Mouse (Mus musculus) heart, adult 8-10 months (tissue): Measurements from ENCODE around the gene Gm13276. TPM values are rescaled to one million over a fixed set of nuclear protein-coding genes. Genes with fewer than 3 reads are reported as not detected.
"Not testable (repeated sequence)": the region's sequence is repeated elsewhere in the genome, so short reads cannot be mapped to it uniquely, and the experiment has no call there.

Experiments used
- DNase-seq: peaks from one replicate; pipeline ENCODE4 v3.0.0; 2022; ENCODE audit warnings: low spot score
- total RNA-seq, 4 experiments: library from RNA; stranded (reverse); gene quantifications; 2 replicates each; pipeline ENCODE4 v1.2.4; 2022

Gm13276 gene
- not detected for total RNA-seq

- DNase-seq = not testable (repeated sequence)
These were observed at the start of gene Gm13276 for GRCm38 (mm10) chr4:88785409-88785808. Gene Gm13276, plus strand, starts transcription at chr4:88785709.

DNA sequence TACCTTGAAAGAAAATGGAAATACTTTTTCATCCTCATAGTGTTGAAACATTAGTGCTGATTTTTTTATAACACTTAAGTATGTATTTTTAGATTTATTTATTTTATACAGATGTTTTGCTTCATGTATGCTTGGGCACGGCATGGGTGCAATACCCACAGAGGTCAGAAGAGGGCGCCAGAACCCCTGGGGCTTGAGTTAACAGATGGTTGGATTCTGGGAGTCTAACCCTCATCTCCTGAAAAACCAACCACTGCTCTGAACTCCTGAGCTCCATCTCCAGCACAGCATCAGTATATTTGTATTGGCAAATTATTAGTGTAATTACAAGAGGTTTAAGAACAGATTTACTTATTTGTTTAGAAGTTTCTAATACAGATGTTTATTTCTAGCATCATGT is 47.0 kb upstream of the Gm13276 start:
- peak; percentile 70 for DNase-seq

DNA sequence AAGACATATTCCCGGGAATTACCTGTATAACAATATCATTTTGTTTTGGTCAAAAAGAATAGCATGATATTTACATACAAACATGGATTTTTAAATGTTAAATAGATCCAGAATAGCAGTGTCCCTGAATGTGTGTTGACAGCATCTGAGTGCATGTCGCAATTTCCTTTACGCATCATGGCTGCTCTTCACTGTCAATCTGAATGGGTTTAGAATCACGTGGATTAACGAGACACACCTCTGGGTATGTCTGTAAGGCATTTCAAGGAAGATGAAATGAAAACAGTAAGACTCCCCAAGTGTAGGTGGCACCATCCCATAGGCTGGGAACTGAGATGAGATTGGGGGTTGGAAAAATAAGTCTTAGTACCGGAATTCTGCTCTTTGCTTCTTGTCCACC is 46.5 kb upstream of the Gm13276 start:
- DNase-seq = no peak

- DNase-seq = no peak
These were observed 44.1 kb upstream of the Gm13276 start for GRCm38 (mm10) chr4:88741426-88741825.

DNA sequence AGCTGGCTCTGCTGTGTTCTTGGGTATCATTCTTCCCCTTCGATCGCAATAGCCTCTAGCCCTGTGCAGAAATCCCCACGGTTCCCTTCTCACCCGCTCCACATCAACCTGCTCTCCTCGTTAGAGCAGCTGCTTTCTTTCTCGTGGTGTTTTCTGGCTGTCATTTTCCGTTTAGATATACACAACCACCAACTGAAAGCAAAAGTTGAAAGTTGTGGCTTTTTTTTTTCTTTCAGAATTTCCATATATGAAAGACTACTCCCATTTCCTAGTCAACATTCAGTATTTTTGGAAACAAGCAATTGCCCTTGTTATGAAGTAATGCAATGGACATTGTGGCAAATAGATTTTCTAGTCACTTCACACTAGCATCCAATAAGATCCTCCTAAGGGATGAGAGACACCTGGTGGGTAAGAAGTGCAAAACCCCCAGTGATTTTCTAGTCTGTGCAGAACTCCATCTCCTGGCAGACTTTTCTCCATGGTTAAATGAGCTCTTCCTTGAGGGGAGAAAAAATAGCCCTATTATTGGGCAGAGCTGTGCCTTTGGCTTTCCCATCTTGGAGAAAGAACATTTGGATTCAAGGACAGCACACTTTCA is 42.6 kb upstream of the Gm13276 start:
- DNase-seq = no peak

- no peak for DNase-seq
These were observed 41.3 kb upstream of the Gm13276 start for GRCm38 (mm10) chr4:88744207-88744606.

- no peak for DNase-seq
These were observed 35.6 kb upstream of the Gm13276 start for GRCm38 (mm10) chr4:88749926-88750325.

DNA sequence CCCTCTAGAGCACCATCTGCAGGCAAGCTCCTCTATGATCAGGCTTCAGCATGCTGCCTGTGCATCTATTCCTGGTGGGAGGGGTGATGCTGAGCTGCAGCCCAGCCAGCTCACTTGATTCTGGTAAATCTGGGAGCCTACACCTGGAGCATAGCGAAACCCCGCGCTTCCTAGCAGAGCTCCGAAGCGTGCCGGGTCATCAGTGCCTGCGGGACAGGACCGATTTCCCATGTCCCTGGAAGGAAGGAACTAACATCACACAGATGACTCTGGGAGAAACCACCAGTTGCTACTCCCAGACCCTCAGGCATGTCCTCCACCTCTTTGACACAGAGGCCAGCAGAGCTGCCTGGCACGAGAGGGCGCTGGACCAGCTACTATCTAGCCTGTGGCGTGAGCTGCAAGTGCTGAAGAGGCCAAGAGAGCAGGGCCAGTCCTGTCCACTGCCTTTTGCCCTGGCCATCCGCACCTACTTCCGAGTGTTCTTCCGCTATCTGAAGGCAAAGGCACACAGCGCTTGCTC is 30.6 kb upstream of the Gm13276 start, which contains the start of gene Gm13271:
TSS of gene Gm13271 (plus strand) at position 51 of the 523 bp plus-strand sequence.
- DNase-seq = peak; percentile 66

DNA sequence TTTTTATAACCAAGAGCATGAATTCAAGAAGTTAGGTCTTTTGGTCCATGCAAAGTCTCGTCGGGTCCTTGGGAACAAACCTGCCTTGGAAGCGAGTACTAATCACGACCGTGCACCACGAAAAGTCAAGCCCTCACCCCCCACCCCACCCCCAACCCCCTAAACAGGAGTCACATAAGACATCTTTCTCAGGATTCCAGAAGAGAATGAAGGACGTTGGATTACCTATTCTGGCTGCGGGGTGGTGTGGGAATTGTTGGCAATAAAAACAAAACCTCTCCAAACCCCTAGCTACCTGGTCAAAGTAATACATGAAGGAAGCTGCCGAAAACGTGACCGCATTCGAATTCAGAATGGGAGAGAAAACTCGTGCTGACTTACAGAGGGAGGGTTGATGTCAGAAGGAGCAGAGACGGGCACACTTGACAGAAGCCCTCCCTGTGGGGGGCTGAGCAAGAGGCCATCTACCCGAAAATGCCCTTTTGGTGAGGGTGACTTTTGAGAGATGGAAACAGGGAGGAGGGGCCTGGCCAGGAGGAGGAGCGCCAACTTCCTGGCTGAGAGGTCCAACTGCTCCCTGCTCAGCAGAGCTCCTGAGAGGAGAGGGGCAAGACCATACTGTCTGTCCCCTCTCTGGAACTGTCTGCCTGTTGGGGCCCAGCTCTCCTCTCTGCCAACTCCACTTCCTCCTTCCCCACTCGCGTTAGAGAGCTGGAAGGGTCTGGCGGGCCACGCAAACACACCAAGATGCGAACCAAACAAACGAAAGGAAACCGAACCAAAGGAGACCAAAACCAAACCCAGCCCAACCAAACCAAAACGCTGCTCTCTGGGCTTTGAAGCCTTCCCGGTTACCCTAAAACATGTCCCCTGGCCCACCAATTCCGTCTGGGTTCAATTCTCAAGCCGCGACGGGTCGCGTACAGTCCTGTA is 28.7 kb upstream of the Gm13276 start:
- not testable (repeated sequence) for DNase-seq

GRCm38 (mm10) chr4:88757628-88758031 is 27.9 kb upstream of the Gm13276 start:
- DNase-seq = peak; percentile 90

DNA sequence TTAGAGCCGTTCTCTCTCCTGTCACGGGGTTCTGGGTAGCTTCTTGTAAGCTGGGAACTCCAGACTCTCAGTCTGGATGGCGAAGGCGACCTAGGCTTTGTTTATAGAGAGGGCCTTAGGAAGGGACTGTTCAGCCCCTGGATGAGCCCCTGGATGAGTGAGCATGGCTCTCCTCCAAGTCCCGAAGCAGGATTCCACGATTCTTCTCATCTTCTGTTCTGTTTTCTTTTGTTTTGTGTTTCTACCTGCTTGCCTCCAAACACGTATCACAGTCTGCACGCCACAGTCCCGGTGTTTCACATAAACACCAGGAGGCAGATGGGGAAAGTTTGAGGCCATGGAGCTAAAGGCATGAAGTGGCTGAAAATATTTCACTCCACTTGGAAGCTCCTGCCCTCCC is 26.8 kb upstream of the Gm13276 start:
- not testable (repeated sequence) for DNase-seq

DNA sequence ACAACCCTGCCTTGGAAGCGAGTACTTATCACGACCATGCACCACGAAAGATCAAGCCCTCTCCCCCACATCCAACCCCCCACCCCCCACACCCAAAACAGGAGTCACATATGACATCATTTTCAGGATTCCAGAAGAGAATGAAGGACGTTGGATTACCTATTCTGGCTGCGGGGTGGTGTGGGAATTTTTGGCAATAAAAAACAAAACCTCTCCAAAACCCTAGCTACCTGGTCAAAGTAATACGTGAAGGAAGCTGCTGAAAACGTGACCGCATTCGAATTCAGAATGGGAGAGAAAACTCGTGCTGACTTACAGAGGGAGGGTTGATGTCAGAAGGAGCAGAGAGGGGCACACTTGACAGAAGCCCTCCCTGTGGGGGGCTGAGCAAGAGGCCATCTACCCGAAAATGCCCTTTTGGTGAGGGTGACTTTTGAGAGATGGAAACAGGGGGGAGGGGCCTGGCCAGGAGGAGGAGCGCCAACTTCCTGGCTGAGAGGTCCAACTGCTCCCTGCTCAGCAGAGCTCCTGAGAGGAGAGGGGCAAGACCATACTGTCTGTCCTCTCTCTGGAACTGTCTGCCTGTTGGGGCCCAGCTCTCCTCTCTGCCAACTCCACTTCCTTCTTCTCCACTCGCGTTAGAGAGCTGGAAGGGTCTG is 25.8 kb upstream of the Gm13276 start, which contains the start of gene Gm13283:
TSS of gene Gm13283 (plus strand) at position 510 of the 659 bp plus-strand sequence.
- peak; percentile 36 for DNase-seq

DNA sequence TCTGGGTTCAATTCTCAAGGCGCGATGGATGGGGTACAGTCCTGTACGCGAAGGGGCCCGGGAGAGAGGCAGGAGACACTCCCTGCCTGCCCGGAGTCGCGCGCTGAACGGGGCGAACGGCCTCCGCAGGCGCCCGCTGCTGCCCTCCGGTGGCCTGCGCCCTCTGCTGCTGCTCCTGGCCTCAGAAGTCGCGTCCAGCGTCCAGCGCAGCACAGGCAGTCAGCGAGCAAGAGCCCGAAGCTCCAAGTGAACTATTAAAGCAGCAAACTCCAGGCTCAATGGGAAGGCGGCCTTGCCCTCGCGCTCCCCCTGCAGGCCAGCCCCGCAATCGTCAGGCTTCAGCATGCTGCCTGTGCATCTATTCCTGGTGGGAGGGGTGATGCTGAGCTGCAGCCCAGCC is 25.1 kb upstream of the Gm13276 start:
- peak; percentile 82 for DNase-seq

DNA sequence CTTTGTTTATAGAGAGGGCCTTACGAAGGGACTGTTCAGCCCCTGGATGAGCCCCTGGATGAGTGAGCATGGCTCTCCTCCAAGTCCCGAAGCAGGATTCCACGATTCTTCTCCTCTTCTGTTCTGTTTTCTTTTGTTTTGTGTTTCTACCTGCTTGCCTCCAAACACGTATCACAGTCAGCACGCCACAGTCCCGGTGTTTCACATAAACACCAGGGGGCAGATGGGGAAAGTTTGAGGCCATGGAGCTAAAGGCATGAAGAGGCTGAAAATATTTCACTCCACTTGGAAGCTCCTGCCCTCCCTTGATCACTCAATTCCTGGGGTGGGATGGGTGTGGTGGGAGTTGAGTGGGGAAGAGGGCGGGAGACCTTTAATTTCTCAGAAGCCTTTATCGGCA is 23.7 kb upstream of the Gm13276 start:
- DNase-seq = peak; percentile 53

- not testable (repeated sequence) for DNase-seq
These were observed 23.2 kb upstream of the Gm13276 start for GRCm38 (mm10) chr4:88762341-88762740.

- peak; percentile 67 for DNase-seq
These were observed 22.0 kb upstream of the Gm13276 start for GRCm38 (mm10) chr4:88763384-88764018.

- not testable (repeated sequence) for DNase-seq
These were observed 12.0 kb upstream of the Gm13276 start, which contains the start of gene Gm13290 for GRCm38 (mm10) chr4:88773534-88773933. Gene Gm13290, plus strand, starts transcription at chr4:88773834.

GRCm38 (mm10) chr4:88776622-88777021 is 8.9 kb upstream of the Gm13276 start, which contains the start of gene Gm13289:
Gene Gm13289, plus strand, starts transcription at chr4:88776922.
- not testable (repeated sequence) for DNase-seq

DNA sequence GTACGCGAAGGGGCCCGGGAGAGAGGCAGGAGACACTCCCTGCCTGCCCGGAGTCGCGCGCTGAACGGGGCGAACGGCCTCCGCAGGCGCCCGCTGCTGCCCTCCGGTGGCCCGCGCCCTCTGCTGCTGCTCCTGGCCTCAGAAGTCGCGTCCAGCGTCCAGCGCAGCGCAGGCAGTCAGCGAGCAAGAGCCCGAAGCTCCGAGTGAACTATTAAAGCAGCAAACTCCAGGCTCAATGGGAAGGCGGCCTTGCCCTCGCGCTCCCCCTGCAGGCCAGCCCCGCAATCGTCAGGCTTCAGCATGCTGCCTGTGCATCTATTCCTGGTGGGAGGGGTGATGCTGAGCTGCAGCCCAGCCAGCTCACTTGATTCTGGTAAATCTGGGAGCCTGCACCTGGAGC is 6.0 kb upstream of the Gm13276 start, which contains the start of gene Gm13272:
TSS of gene Gm13272 (plus strand) at position 301 of the 400 bp plus-strand sequence.
- DNase-seq = not testable (repeated sequence)

DNA sequence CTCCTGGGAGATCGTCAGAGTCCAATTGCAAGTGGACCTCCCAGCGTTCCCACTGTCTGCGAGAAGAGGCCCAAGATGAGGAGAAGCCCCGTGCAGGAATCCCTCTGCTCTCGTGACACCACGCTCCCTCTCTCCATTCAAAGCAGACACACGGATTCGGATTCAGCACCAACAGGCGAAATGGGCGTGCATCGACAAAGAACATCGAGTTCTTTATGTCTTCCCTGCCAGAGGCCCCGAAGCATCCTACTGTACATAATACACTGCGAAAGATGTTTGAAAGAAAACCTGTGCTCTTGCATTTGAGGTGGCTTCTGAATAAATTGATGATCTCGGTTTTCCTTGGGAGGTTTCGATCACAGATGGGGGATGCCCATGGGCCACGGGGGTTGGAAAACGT is 5.2 kb upstream of the Gm13276 start:
- not testable (repeated sequence) for DNase-seq

DNA sequence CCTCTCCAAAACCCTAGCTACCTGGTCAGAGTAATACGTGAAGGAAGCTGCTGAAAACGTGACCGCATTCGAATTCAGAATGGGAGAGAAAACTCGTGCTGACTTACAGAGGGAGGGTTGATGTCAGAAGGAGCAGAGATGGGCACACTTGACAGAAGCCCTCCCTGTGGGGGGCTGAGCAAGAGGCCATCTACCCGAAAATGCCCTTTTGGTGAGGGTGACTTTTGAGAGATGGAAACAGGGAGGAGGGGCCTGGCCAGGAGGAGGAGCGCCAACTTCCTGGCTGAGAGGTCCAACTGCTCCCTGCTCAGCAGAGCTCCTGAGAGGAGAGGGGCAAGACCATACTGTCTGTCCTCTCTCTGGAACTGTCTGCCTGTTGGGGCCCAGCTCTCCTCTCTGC is 3.7 kb upstream of the Gm13276 start, which contains the start of gene Ifnz:
TSS of gene Ifnz (plus strand) at position 301 of the 400 bp plus-strand sequence.
- not testable (repeated sequence) for DNase-seq
